Mouse (Mus musculus) heart, postnatal 10 days (tissue): Measurements from ENCODE around the gene Ptgfr. TPM values are rescaled to one million over a fixed set of nuclear protein-coding genes. Genes with fewer than 3 reads are reported as not detected.

Source experiments
- DNase-seq, 2 experiments: peaks; one replicate each; pipeline ENCODE4 v3.0.0; 2021
- intact Hi-C: fragments of 180-260 bp; cut with DNase I; formaldehyde crosslinking; loops from one replicate; pipeline ENCODE4 v1.15.1; 2025
- total RNA-seq, 2 experiments: library from RNA; stranded (reverse); gene quantifications; 2 replicates each; pipeline ENCODE4 v1.2.3; 2021

Ptgfr gene
- total RNA-seq, 2 experiments from 2014 or later: 0.92 to 1.6 TPM

GRCm38 (mm10) chr3:151749737-151750136 is 87.7 kb downstream of the Ptgfr start, which contains the start of gene Ifi44:
Gene Ifi44 (minus strand): TSS chr3:151749960.
- intact Hi-C loops: no loop called here
- DNase-seq: peak; percentile 5 to 7

- no peak for DNase-seq
- intact Hi-C loops: no loop called here
Measured at GRCm38 (mm10) chr3:151748514-151748913, 88.9 kb downstream of the Ptgfr start.

Other genes with a start within 250 kb of the Ptgfr start
- under 1 TPM; 0.12 to 0.22 TPM for gene Ifi44, start 87.7 kb downstream of the Ptgfr start, total RNA-seq
- gene Ifi44l, start 74.7 kb downstream of the Ptgfr start, total RNA-seq: not detected